Mouse (Mus musculus) left cerebral cortex, postnatal 14 days (tissue): ENCODE results near the gene Cwc22. TPM values are rescaled to one million over a fixed set of nuclear protein-coding genes. Genes with fewer than 3 reads are reported as not detected.

Experiments used
- DNase-seq, 2 experiments: peaks; one replicate each; pipeline ENCODE4 v3.0.0; 2021 to 2022; ENCODE audit warnings: low spot score in 2 of 2, mixed read lengths in 1 of 2
- intact Hi-C: fragments of 180-260 bp; cut with DNase I; formaldehyde crosslinking; loops from one replicate; pipeline ENCODE4 v1.15.1; 2025
- long read RNA-seq, 2 experiments: library from polyadenylated mRNA; stranded (forward); transcript quantifications; one replicate each; pipeline ENCODE4 v2.0.0; 2021
- total RNA-seq, 2 experiments: library from RNA; stranded (reverse); gene quantifications; 2 replicates each; pipeline ENCODE4 v1.2.3; 2021

The Cwc22 gene
- 10 to 100 TPM; 20.5 to 21.5 TPM for total RNA-seq
- long read RNA-seq, experiment 1, partial matches to known transcripts = 1 of 6 reads
- long read RNA-seq, experiment 1, other reads (novel, unspliced or antisense) = 4 of 6 reads
- long read RNA-seq, experiment 2, partial matches to known transcripts = 1 of 15 reads
- long read RNA-seq, experiment 2, other reads (novel, unspliced or antisense) = 11 of 15 reads

GRCm38 (mm10) chr2:77945596-77946485 lies at the start of gene Cwc22:
Gene Cwc22, minus strand, starts transcription at chr2:77946375.
- intact Hi-C loops = no loop called here
- peak; percentile 95 for DNase-seq

GRCm38 (mm10) chr2:77993727-77994401 lies 47.7 kb upstream of the Cwc22 start:
- no peak for DNase-seq
- intact Hi-C loops = no loop called here

- DNase-seq = no peak
- intact Hi-C loops = no loop called here
Observed at GRCm38 (mm10) chr2:77992951-77993604, 46.9 kb upstream of the Cwc22 start.

GRCm38 (mm10) chr2:77990820-77991219 lies 44.6 kb upstream of the Cwc22 start:
- no peak for DNase-seq
- intact Hi-C loops = no loop called here

- intact Hi-C loops = no loop called here
Observed at GRCm38 (mm10) chr2:77990121-77990520, 43.9 kb upstream of the Cwc22 start.

GRCm38 (mm10) chr2:77989390-77989789 lies 43.2 kb upstream of the Cwc22 start:
- intact Hi-C loops = no loop called here
- DNase-seq = no peak

More at GRCm38 (mm10) chr2:77990121-77990520, 43.9 kb upstream of the Cwc22 start:
- DNase-seq = no peak

GRCm38 (mm10) chr2:77985991-77986730 lies 40.0 kb upstream of the Cwc22 start:
- intact Hi-C loops = no loop called here
- DNase-seq = no peak

GRCm38 (mm10) chr2:77984209-77984608 lies 38.0 kb upstream of the Cwc22 start:
- DNase-seq = no peak
- intact Hi-C loops = no loop called here

GRCm38 (mm10) chr2:77981826-77982225 lies 35.7 kb upstream of the Cwc22 start:
- no peak for DNase-seq
- intact Hi-C loops = no loop called here

- intact Hi-C loops = no loop called here
- no peak for DNase-seq
Observed at GRCm38 (mm10) chr2:77980696-77981095, 34.5 kb upstream of the Cwc22 start.

GRCm38 (mm10) chr2:77979519-77979918 lies 33.3 kb upstream of the Cwc22 start:
- no peak for DNase-seq
- intact Hi-C loops = no loop called here

- intact Hi-C loops = no loop called here
- DNase-seq = no peak
Observed at GRCm38 (mm10) chr2:77979081-77979480, 32.9 kb upstream of the Cwc22 start.

GRCm38 (mm10) chr2:77978256-77978655 lies 32.1 kb upstream of the Cwc22 start:
- DNase-seq = no peak
- intact Hi-C loops = no loop called here

- intact Hi-C loops = no loop called here
- no peak for DNase-seq
Observed at GRCm38 (mm10) chr2:77976321-77976920, 30.2 kb upstream of the Cwc22 start.

- intact Hi-C loops = no loop called here
- peak in 1 of 2 experiments; percentile 63 for DNase-seq
Observed at GRCm38 (mm10) chr2:77975606-77976005, 29.4 kb upstream of the Cwc22 start.

- DNase-seq = no peak
- intact Hi-C loops = no loop called here
Observed at GRCm38 (mm10) chr2:77974986-77975385, 28.8 kb upstream of the Cwc22 start.

- intact Hi-C loops = no loop called here
- peak in 1 of 2 experiments; percentile 9 for DNase-seq
Observed at GRCm38 (mm10) chr2:77974366-77974765, 28.2 kb upstream of the Cwc22 start.

GRCm38 (mm10) chr2:77973296-77973695 lies 27.1 kb upstream of the Cwc22 start:
- no peak for DNase-seq
- intact Hi-C loops = no loop called here

- intact Hi-C loops = no loop called here
- DNase-seq = no peak
Observed at GRCm38 (mm10) chr2:77972541-77972940, 26.4 kb upstream of the Cwc22 start.
